Mouse (Mus musculus) frontal cortex, postnatal 10 days (tissue): Measurements from ENCODE around the gene Amfr.

Source experiments
- DNase-seq, 2 experiments: peaks; one replicate each; pipeline ENCODE4 v3.0.0; 2022; ENCODE audit warnings: low spot score in 2 of 2, mixed read lengths in 1 of 2

Amfr gene

DNA sequence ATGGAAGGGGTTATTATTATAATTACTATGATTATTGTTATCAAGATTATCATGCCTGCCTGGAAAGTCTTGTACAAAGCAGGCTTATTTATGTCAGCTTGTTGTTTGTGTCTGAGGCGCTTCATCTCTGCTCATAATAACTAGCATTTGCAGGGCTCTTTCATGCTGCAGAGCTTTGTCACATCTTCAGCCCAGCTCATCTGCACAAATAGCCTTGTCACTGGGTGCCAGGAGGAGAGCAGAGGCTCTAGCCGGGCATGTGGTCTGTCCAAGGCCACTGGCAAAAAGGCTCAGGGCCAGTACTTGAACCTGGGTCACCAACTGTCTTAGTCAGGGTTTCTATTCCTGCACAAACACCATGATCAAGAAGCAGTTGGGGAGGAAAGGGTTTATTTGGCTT is 79.4 kb downstream of the Amfr start:
- no peak for DNase-seq

GRCm38 (mm10) chr8:93932873-93933272 is 79.8 kb downstream of the Amfr start:
- peak; percentile 69 to 82 for DNase-seq

DNA sequence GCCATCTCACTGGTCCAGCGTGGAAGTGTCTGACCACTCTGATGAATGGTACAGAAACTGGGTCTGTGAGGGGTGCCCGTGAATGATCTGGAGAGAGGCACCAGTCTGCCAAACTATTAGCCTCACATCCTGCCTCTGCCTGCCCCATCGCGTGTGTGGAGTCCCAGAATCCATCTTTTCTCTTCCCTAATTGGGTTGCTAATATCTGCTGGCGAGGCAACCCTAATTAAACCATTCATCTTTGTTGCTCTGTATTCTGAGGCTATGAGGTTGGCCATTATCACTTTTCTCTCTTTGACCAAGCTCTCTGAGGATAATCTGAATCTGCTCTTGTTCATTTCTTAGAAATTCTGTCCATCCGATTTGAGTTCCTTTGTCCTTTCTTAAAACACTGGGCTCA is 81.3 kb downstream of the Amfr start:
- no peak for DNase-seq

DNA sequence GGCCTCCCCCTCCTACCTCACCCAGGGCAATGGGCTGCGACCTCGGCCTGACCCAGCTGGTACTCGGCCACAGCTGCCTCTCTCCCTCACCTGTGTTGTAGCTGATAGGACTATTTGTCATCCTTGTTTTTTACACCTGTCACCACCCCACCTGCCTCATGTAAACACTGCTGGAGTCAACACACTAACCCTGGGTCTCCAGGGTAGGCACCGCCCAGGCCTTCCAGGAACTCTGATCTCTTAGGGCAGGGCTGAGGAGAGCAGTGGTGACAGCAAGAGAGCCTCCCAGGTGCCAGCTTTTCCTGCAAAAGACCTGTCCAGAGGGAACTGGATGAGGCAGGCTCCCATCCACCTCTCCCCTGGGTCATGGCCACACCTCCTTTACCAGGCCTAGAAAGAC is 83.4 kb downstream of the Amfr start:
- DNase-seq: no peak

DNA sequence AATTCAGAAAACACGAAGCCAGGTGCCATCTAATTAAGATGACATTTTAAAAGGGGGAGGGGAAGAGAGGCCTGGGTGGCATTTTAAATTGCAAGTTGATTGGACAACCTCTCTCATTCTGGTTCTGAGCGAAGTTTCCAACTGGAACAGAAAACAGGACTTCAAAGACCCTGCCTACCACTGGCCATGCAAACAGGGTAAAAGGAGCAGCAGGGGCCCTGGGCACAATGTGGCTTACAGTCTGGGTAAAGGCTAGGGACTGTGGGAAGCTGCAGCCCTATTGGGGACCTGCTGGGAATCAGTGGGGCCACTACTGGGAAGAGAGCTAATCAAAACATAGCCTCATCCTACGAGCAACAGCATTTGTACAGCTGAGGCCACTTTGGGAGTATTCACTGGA is 87.1 kb downstream of the Amfr start:
- DNase-seq: no peak

GRCm38 (mm10) chr8:93923897-93924334 is 88.7 kb downstream of the Amfr start:
- DNase-seq: no peak
